Mouse (Mus musculus): ENCODE measurements around the gene Sprr1b. TPM values are rescaled to one million over a fixed set of nuclear protein-coding genes. Genes with fewer than 3 reads are reported as not detected.

Sprr1b gene
- polyA plus RNA-seq, 1 experiment from 2014 or later, result not detected

- no peaks in the 10 kb centered on the region for H3K27me3 ChIP-seq
- 94% methylated on average over 2 of the region's 2 CpGs for whole genome bisulfite sequencing
- H3K9me3 ChIP-seq, result no peaks in the 10 kb centered on the region
- ATAC-seq, result no peak
- no peaks in the 10 kb centered on the region for H3K36me3 ChIP-seq
- no peaks in the 10 kb centered on the region for H3K4me1 ChIP-seq (replicated peaks)
- no peak within 1 kb of the TSS for H3K27ac ChIP-seq
- no peak within 1 kb of the TSS for H3K4me3 ChIP-seq (replicated peaks)
- no peak within 1 kb of the TSS for H3K9ac ChIP-seq (replicated peaks)
- no peak within 1 kb of the TSS for H3K4me2 ChIP-seq (replicated peaks)
Observed at GRCm38 (mm10) chr3:92407691-92408090, 30.9 kb downstream of the Sprr1b start, which contains the start of gene Sprr2i. Gene Sprr2i, plus strand, starts transcription at chr3:92407991.

GRCm38 (mm10) chr3:92394301-92394700, 44.3 kb downstream of the Sprr1b start:
- WGBS, result 51% methylated on average over 1 of the region's 1 CpGs
- no peaks in the 10 kb centered on the region for H3K9me3 ChIP-seq
- H3K9ac ChIP-seq (replicated peaks), result no peak overlapping the region
- H3K4me3 ChIP-seq (replicated peaks), result no peak overlapping the region
- H3K27ac ChIP-seq, result no peak overlapping the region
- H3K36me3 ChIP-seq, result no peaks in the 10 kb centered on the region
- ATAC-seq, result no peak
- H3K27me3 ChIP-seq, result no peaks in the 10 kb centered on the region
- no peak overlapping the region for H3K4me2 ChIP-seq (replicated peaks)
- no peaks in the 10 kb centered on the region for H3K4me1 ChIP-seq (replicated peaks)

Other genes with a start within 250 kb of the Sprr1b start
- gene Sprr2a1, start 223.0 kb downstream of the Sprr1b start, polyA plus RNA-seq (2015; fragmentation: Nextera tagmentation; extraction: Ambion mirVana), result not detected in 2 replicates
- gene Sprr2a2, start 222.9 kb downstream of the Sprr1b start, polyA plus RNA-seq (2015; fragmentation: Nextera tagmentation; extraction: Ambion mirVana), result not detected in 2 replicates
- gene Sprr2a3, start 153.4 kb downstream of the Sprr1b start, polyA plus RNA-seq (2015; fragmentation: Nextera tagmentation; extraction: Ambion mirVana), result not detected in 2 replicates
- gene Sprr2b, start 122.2 kb downstream of the Sprr1b start, polyA plus RNA-seq (2015; fragmentation: Nextera tagmentation; extraction: Ambion mirVana), result not detected in 2 replicates
- not detected in 2 replicates for gene Sprr2d, start 99.6 kb downstream of the Sprr1b start, polyA plus RNA-seq (2015; fragmentation: Nextera tagmentation; extraction: Ambion mirVana)
- not detected in 2 replicates for gene Sprr2e, start 86.6 kb downstream of the Sprr1b start, polyA plus RNA-seq (2015; fragmentation: Nextera tagmentation; extraction: Ambion mirVana)
- gene Sprr2f, start 73.6 kb downstream of the Sprr1b start, polyA plus RNA-seq (2015; fragmentation: Nextera tagmentation; extraction: Ambion mirVana), result not detected in 2 replicates
- not detected in 2 replicates for gene Sprr2h, start 53.1 kb downstream of the Sprr1b start, polyA plus RNA-seq (2015; fragmentation: Nextera tagmentation; extraction: Ambion mirVana)
- not detected in 2 replicates for gene Sprr2i, start 30.8 kb downstream of the Sprr1b start, polyA plus RNA-seq (2015; fragmentation: Nextera tagmentation; extraction: Ambion mirVana)
- not detected in 2 replicates for gene Sprr2j-ps, start 20.7 kb downstream of the Sprr1b start, polyA plus RNA-seq (2015; fragmentation: Nextera tagmentation; extraction: Ambion mirVana)
- gene Gm9774, start 9.4 kb downstream of the Sprr1b start, polyA plus RNA-seq (2015; fragmentation: Nextera tagmentation; extraction: Ambion mirVana), result 9.8 and 12.0 TPM in 2 replicates
- gene Sprr2k, start 6.2 kb downstream of the Sprr1b start, polyA plus RNA-seq (2015; fragmentation: Nextera tagmentation; extraction: Ambion mirVana), result not detected in 2 replicates
- not detected in 2 replicates for gene Sprr3, start 19.9 kb upstream of the Sprr1b start, polyA plus RNA-seq (2015; fragmentation: Nextera tagmentation; extraction: Ambion mirVana)
- gene Sprr1a, start 47.1 kb upstream of the Sprr1b start, polyA plus RNA-seq (2015; fragmentation: Nextera tagmentation; extraction: Ambion mirVana), result not detected in 2 replicates
- gene Sprr4, start 61.7 kb upstream of the Sprr1b start, polyA plus RNA-seq (2015; fragmentation: Nextera tagmentation; extraction: Ambion mirVana), result not detected in 2 replicates
- not detected in 2 replicates for gene 2310046K23Rik, start 95.7 kb upstream of the Sprr1b start, polyA plus RNA-seq (2015; fragmentation: Nextera tagmentation; extraction: Ambion mirVana)
- gene Ivl, start 134.9 kb upstream of the Sprr1b start, polyA plus RNA-seq (2015; fragmentation: Nextera tagmentation; extraction: Ambion mirVana), result not detected in 2 replicates
- gene Smcp, start 150.2 kb upstream of the Sprr1b start, polyA plus RNA-seq (2015; fragmentation: Nextera tagmentation; extraction: Ambion mirVana), result not detected in 2 replicates
- not detected in 2 replicates for gene 2210017I01Rik, start 168.7 kb upstream of the Sprr1b start, polyA plus RNA-seq (2015; fragmentation: Nextera tagmentation; extraction: Ambion mirVana)
- not detected in 2 replicates for gene Lce6a, start 182.9 kb upstream of the Sprr1b start, polyA plus RNA-seq (2015; fragmentation: Nextera tagmentation; extraction: Ambion mirVana)
- not detected in 2 replicates for gene Lce1a1, start 209.5 kb upstream of the Sprr1b start, polyA plus RNA-seq (2015; fragmentation: Nextera tagmentation; extraction: Ambion mirVana)
- gene Lce1b, start 218.1 kb upstream of the Sprr1b start, polyA plus RNA-seq (2015; fragmentation: Nextera tagmentation; extraction: Ambion mirVana), result not detected in 2 replicates
- not detected in 2 replicates for gene Lce1a2, start 231.5 kb upstream of the Sprr1b start, polyA plus RNA-seq (2015; fragmentation: Nextera tagmentation; extraction: Ambion mirVana)
- gene Lce1c, start 240.5 kb upstream of the Sprr1b start, polyA plus RNA-seq (2015; fragmentation: Nextera tagmentation; extraction: Ambion mirVana), result not detected in 2 replicates
- not detected in 2 replicates for gene Lce1d, start 248.4 kb upstream of the Sprr1b start, polyA plus RNA-seq (2015; fragmentation: Nextera tagmentation; extraction: Ambion mirVana)